Mouse (Mus musculus): ENCODE data around the gene Mmp2.
"Not testable (repeated sequence)": the region's sequence is repeated elsewhere in the genome, so short reads cannot be mapped to it uniquely, and the experiment has no call there.

Mmp2 gene

GRCm38 (mm10) chr8:92839161-92839560 is 12.1 kb downstream of the Mmp2 start:
- DNase-seq = no peak

- DNase-seq = peak in 1 of 2 experiments; percentile 51
These were observed 12.8 kb downstream of the Mmp2 start for GRCm38 (mm10) chr8:92839876-92840275.

GRCm38 (mm10) chr8:92846684-92847083 is 19.6 kb downstream of the Mmp2 start:
- no peak for DNase-seq

GRCm38 (mm10) chr8:92847299-92847698 is 20.2 kb downstream of the Mmp2 start:
- no peak for DNase-seq

GRCm38 (mm10) chr8:92849261-92849660 is 22.2 kb downstream of the Mmp2 start:
- DNase-seq = no peak

GRCm38 (mm10) chr8:92850239-92850638 is 23.1 kb downstream of the Mmp2 start:
- peak; percentile 79 to 87 for DNase-seq

GRCm38 (mm10) chr8:92851381-92851780 is 24.3 kb downstream of the Mmp2 start:
- no peak for DNase-seq

- DNase-seq = no peak
These were observed 26.3 kb downstream of the Mmp2 start for GRCm38 (mm10) chr8:92853188-92853983.

- no peak for DNase-seq
These were observed 27.6 kb downstream of the Mmp2 start for GRCm38 (mm10) chr8:92854673-92855072.

GRCm38 (mm10) chr8:92855171-92855894 is 28.2 kb downstream of the Mmp2 start, which contains the start of gene Lpcat2:
Gene Lpcat2, plus strand, starts transcription at chr8:92855339.
- peak; percentile 78 to 85 for DNase-seq

- no peak for DNase-seq
These were observed 29.3 kb downstream of the Mmp2 start for GRCm38 (mm10) chr8:92856273-92856986.

GRCm38 (mm10) chr8:92858475-92859182 is 31.5 kb downstream of the Mmp2 start:
- DNase-seq = no peak

- no peak for DNase-seq
These were observed 34.9 kb downstream of the Mmp2 start for GRCm38 (mm10) chr8:92861977-92862376.

GRCm38 (mm10) chr8:92870281-92870680 is 43.2 kb downstream of the Mmp2 start:
- no peak for DNase-seq

GRCm38 (mm10) chr8:92872063-92872759 is 45.1 kb downstream of the Mmp2 start:
- DNase-seq = no peak

- DNase-seq = no peak
These were observed 48.7 kb downstream of the Mmp2 start for GRCm38 (mm10) chr8:92875795-92876194.

- DNase-seq = no peak
These were observed 54.2 kb downstream of the Mmp2 start for GRCm38 (mm10) chr8:92881247-92881646.

- peak in 1 of 2 experiments; percentile 46 for DNase-seq
These were observed 56.7 kb downstream of the Mmp2 start for GRCm38 (mm10) chr8:92883771-92884170.

GRCm38 (mm10) chr8:92892216-92892615 is 65.1 kb downstream of the Mmp2 start:
- not testable (repeated sequence) for DNase-seq

GRCm38 (mm10) chr8:92893870-92894269 is 66.8 kb downstream of the Mmp2 start:
- DNase-seq = no peak

GRCm38 (mm10) chr8:92895053-92895452 is 68.0 kb downstream of the Mmp2 start:
- no peak for DNase-seq

- no peak for DNase-seq
These were observed 69.0 kb downstream of the Mmp2 start for GRCm38 (mm10) chr8:92896056-92896455.

Measured in kidney, postnatal 25 days (tissue).